Mouse (Mus musculus) heart, postnatal 36 days (tissue): ENCODE data around the gene Rbp1. TPM values are rescaled to one million over a fixed set of nuclear protein-coding genes. Genes with fewer than 3 reads are reported as not detected.

Source experiments
- DNase-seq, 2 experiments: peaks; one replicate each; pipeline ENCODE4 v3.0.0; 2021 to 2022
- intact Hi-C: fragments of 180-260 bp; cut with DNase I; formaldehyde crosslinking; loops from one replicate; pipeline ENCODE4 v1.15.1; 2025
- total RNA-seq, 2 experiments: library from RNA; stranded (reverse); gene quantifications; 2 replicates each; pipeline ENCODE4 v1.2.3; 2021

The Rbp1 gene
- total RNA-seq, 2 experiments from 2014 or later: 6.7 to 7.5 TPM

DNA sequence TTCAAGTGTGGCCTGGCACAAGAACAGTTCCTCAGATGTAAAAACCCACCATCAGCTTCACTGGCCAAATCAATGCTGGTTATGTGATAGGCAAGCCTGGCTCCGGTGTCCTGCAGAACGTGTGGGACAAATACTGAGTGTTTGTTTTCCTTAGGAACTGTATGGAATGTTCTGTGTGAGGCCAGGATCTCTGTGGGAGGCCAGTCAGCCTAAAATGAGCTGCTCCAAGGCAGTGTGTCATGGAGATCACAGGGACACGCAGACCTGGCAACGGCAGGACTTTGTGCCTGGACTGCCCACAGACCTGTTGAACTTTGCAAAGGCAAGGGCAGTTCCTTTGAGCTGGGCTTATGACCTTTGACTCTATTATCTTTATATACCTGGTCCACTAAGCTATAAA is 67.4 kb downstream of the Rbp1 start:
- DNase-seq: no peak
- intact Hi-C loops: no loop called here

DNA sequence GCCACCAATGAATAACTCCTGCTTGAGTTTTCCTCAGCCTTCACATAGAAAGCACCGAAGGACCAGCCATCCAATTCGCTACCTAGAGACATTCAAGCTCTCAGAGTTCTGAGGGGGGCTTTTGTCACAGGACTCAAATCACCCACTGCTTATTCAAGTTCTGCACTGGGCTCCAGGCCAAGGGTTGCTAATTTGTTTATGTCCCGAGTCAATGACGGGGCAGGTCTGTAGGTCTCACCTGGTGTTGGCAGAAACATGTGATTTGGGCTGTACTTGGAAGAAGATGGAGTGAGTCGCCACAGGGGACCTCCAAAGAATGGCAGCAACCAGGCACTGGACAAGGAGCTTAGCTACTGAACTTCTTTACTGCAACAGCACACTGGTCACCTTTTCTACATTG is 68.3 kb downstream of the Rbp1 start:
- no peak for DNase-seq
- intact Hi-C loops: no loop called here

DNA sequence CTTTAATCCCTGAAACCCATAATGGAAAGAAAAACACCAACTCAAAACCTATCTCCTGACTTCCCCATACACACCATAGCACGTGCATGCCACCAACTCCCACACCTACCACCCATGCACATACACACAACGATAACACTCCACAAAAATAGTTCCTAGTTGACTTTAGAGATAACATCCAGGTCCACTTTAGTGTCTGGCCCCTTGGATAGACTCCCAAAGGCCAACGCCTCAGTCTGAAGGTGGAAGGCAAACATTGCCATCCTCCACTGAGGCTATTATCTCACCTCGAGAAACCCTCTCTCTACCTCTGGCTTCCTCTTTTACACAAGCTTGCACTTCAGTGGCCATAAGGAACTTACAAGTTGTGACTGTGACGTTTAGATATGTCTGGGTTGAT is 69.5 kb downstream of the Rbp1 start:
- no peak for DNase-seq

DNA sequence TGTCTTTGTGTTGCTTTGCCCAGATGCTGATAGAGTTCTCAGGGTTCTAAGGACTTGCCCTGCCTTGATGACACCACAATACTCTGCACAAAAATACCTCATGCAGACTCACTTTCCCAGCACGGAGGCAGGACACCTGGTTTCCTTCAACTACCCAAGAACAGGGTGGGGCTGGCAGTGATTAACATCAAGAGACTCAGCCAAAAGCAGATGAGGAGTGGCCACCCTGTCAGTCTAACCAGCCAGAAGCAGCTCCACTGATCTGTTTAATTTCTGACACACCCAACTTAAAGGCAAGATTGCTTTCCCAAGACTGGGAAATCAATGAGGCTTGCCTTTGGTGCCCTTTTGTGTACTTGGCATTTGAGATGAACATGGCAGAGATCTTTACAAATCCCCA is 70.1 kb downstream of the Rbp1 start:
- no peak for DNase-seq
- intact Hi-C loops: no loop called here

More for the DNA sequence above, 69.5 kb downstream of the Rbp1 start:
- intact Hi-C loops: no loop called here

Other genes starting within 250 kb of the Rbp1 start
- gene Nmnat3, start 135.5 kb upstream of the Rbp1 start, total RNA-seq: 10 to 100 TPM; 13.5 to 15.0 TPM
- not detected for gene Rbp2, start 63.2 kb downstream of the Rbp1 start, total RNA-seq
- 100 to 1,000 TPM; 106 to 107 TPM for gene Copb2, start 140.8 kb downstream of the Rbp1 start, total RNA-seq
- gene Mrps22, start 178.7 kb downstream of the Rbp1 start, total RNA-seq: 10 to 100 TPM; 31.5 to 34.5 TPM